Mouse (Mus musculus): Measurements from ENCODE around the gene Gm10100.
"Not testable (repeated sequence)": the region's sequence is repeated elsewhere in the genome, so short reads cannot be mapped to it uniquely, and the experiment has no call there.

Gm10100 gene

DNA sequence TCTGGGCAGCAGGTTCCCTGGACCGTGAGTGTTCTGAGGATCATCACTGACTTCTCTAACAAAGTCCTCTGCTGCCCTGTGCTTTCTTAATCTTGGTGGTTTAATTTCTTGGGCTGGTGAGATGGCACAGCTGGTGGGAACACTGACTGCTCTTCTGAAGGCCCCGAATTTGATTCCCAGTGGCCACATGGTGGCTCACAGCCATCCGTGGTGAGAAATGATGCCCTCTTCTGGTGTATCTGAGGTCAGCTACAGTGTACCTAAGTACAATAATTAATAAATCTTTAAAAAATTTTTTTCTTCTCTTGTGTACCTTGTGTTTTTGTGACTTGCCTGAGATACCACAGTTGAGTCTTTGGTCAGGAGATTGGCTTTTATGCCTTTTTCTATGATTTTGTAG is 26.0 kb downstream of the Gm10100 start:
- DNase-seq (ENCODE audit: low read depth, low spot score) = not testable (repeated sequence)

DNA sequence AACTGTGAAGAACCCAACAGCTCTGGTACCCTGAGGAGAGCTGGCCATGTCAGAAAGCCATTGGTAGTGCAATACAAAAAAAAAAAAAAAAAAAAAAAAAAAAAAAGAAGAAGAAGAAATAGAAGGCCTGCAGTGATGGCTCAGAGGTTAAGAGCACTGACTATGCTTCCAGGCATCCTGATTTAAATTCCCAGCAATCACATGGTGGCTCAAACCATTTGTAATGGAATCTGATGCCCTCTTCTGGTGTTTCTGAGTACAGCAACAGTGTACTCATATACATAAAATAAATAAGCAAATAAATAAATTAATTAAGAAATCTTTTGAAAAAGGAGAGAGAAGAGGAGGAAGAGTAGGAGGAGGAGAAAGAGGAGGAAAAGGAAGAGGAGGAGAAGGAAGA is 27.2 kb downstream of the Gm10100 start:
- DNase-seq (ENCODE audit: low read depth, low spot score) = no peak

GRCm38 (mm10) chr10:77759582-77759981 is 33.3 kb downstream of the Gm10100 start, which contains the start of gene Gm3233:
Gene Gm3233, minus strand, starts transcription at chr10:77759682.
- DNase-seq (ENCODE audit: low read depth, low spot score) = not testable (repeated sequence)

DNA sequence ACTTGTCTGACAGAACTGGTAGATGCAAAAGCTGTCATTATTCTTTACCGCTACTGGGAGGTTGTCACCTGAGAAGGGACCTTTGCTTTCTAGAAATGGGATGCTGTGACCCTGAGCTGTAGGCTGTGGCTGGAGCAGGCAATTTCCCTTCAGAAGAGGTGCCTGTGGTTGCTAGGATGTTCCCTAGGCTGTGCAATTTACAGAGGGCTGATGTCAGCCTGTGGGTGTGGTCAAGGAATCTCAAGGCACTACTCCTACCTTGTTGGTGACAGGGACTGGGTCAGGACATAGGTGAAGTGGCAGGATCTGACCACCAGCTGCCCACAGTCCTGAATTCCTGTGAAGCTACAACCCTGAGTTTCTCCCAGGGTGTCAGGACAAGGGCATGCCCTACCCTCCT is 43.4 kb downstream of the Gm10100 start:
- DNase-seq (ENCODE audit: low read depth, low spot score) = no peak

DNA sequence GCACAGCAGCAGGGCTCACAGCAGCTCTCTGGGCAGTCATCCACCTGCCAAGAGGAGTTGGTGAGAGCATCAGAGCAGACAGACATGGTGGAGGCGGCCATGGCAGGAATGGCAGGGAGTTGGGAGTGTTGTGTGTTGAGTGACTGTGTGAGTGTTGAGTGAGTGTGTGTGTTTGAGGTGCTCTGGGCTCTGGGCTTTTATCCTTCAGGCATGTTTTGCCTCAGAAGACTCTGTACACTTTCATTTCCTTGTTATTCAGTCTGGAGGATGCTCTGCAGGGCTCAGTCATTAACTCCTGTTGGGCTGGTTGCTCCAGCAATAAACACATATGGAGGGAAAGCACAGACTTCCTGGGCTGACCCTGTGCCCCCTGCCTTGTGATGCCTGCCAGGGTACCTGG is 44.9 kb downstream of the Gm10100 start, which contains the start of gene Gm3238:
Gene Gm3238, minus strand, starts transcription at position 101 of the 400 bp plus-strand sequence.
- DNase-seq (ENCODE audit: low read depth, low spot score) = not testable (repeated sequence)

DNA sequence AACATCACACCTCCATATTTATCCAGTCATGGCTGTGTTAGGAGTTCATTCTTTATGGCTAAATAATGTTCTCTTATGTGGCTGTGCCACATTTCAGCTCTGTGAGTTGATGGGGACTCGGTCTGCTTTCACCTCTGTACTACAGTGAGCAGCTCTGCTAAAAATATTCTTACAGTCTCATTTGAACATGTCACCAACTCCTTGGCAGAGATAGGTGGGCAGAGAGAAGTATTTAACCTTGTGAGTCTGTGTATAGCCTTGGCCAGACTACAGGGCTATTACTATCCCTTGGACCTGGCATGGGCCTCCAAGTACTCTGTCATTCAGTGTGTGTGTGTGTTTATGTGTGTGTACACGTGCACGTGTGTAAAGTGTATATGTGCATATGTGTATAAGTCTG is 45.9 kb downstream of the Gm10100 start:
- not testable (repeated sequence) for DNase-seq (ENCODE audit: low read depth, low spot score)
